Mouse (Mus musculus) small intestine, adult 2 months (tissue): ENCODE results near the gene Vmp1.

Experiments
- CTCF ChIP-seq: fragments of 200-500 bp; IDR thresholded peaks from 2 replicates; pipeline ENCODE4 v1.5.1; 2012; ENCODE audit warnings: low read depth, mild to moderate bottlenecking, control low read depth, inconsistent platforms, low read length, moderate library complexity, mixed read lengths; ENCODE audit not compliant: insufficient replicate concordance, insufficient read length; ENCODE audit errors: extremely low read depth
- POLR2A ChIP-seq: fragments of 200-500 bp; IDR thresholded peaks from 2 replicates; pipeline ENCODE4 v1.6.1; 2012; ENCODE audit warnings: low read depth, mild to moderate bottlenecking, control low read depth, inconsistent platforms, low read length, moderate library complexity

DNA sequence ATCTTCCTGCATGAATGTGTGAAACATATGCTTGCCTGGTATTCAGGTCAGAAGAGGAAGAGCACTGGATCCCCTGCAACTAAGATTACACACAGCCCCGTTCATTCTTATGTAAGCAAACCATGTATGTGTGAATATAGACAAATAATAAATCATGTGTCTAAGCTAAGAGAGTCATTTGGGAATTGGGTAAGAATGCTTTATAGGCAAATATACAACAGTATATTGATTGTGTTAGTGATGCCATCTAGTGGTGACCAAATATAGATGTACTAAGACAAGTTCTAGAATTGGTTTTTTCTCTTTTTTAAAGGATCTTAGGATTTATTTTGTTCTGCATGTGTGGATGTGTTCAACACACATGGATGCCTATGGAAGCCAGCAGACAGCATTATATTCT, 28.0 kb downstream of the Vmp1 start:
- no peak for TF ChIP-seq CTCF
- no peak for TF ChIP-seq POLR2A
